Mouse (Mus musculus) granulocyte monocyte progenitor cell, adult 5-6 weeks (primary cell): ENCODE measurements around the gene B3galt6. TPM values are rescaled to one million over a fixed set of nuclear protein-coding genes. Genes with fewer than 3 reads are reported as not detected.

Experiments
- ATAC-seq: replicated peaks from 2 replicates; pipeline ENCODE4 v1.8.0; 2016; ENCODE audit warnings: mild to moderate bottlenecking, moderate TSS enrichment, inconsistent platforms; ENCODE audit not compliant: poor library complexity, severe bottlenecking
- total RNA-seq, 2 experiments: library from RNA; stranded (forward) in 1 of 2; stranded (reverse) in 1 of 2; fragments of 200-712, 200-1000 nt in 1 of 2; fragments of >200 nt in 1 of 2; fragmentation: Nextera tagmentation in 1 of 2; gene quantifications; 2 replicates each; pipeline ENCODE4 v1.2.3; 2014 to 2017

Gene B3galt6
- total RNA-seq, 2 experiments from 2014 or later = 6.6 to 10.3 TPM

DNA sequence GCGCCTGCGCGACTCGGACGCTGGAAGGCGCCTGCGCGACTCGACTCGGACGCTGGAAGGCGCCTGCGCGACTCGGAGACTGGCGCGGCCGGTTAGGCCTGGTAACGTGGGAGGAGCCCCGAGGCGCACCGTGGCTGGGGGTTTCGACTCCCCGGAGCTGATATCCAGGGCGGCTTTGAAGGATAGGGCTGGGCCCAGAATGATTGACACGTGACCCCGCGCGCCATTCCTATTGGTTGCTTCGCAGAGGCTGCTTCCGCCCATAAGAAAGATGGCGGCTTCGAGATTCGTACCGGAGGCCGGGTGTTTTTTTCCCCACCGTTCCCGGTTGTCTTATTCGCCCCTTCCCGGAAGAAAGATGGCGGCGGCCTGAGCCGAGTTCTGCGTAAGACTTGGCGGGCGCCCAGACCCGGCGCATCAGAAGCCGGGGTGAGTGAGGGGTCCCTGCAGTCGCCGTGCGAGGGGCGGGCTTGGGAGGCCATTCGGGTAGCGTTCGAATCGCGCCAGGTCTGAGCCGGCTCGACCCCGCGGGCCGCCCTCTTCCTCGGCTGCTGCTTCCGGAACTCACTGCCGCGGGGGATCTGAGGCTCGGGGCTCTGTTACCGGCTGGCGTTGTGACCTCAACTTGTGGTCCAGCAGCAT is 578 bp upstream of the B3galt6 start:
- ATAC-seq = peak; percentile 57

DNA sequence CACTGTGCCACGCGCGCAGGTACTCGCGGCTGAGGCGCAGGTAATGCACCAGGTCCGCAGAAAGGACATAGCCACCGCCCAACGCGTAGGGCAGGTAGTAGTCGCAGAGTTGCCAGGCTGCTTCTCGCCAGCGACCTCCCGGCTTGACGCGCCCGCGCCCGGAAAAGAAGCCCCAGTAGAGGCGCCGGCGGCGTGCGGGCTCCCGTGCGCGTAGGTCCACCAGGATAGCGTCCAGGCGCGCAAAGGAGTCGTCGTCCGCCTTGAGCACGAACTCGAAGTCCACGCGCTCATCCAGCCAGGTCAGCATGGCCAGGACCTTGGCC is 580 bp downstream of the B3galt6 start:
- ATAC-seq = no peak

DNA sequence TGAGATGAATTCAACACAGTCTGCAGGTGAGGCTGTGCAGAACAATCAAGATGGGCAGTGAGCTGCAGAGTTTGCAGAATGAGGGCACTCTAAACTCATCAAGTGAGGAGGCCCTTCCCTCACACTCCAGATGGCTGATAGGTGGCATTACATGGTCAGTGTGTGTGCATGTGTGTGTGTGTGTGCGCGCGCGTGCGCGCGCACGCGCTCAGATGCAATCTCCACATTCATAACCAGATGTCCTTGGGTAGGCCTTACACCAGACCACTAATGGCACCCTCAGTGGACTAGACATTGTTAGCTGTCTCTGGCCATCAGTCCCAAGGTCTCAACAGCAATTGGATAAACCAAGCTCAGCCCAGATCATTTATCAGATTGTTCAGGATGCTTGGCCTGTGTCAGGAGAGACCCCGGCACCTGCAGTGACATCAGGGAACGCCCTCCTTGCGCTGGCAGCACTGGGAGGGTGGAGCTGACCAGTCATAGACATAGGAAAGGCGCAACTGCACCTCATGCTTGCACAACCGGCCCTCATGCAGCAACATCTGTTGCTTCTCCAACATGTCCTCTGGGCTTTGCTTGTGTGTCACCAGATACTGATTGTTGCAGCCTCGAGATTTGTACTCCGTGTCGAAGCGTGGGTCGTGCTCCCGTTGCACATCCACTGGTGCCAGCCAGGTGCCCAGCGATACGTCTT is 1.1 kb downstream of the B3galt6 start:
- peak; percentile 63 for ATAC-seq

DNA sequence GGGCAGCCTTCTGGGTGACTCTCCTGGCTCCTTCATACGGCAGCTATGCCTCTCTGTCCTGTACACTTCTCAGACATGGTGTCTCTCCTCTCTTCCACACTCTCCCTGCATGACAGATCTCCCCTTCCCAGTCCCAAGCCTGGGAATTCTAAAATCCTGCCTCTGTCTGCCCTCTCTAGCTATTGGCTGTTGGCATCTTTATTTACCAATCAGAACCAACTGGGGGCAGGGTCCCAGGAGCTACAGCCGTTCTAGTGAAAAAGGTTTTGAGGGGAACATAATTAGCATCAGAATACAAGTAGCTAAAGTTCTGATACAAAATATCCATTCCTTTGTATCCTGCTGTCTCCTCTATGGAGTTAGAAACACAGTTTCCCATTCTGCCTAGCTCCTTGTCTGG is 8.7 kb downstream of the B3galt6 start:
- ATAC-seq = no peak

DNA sequence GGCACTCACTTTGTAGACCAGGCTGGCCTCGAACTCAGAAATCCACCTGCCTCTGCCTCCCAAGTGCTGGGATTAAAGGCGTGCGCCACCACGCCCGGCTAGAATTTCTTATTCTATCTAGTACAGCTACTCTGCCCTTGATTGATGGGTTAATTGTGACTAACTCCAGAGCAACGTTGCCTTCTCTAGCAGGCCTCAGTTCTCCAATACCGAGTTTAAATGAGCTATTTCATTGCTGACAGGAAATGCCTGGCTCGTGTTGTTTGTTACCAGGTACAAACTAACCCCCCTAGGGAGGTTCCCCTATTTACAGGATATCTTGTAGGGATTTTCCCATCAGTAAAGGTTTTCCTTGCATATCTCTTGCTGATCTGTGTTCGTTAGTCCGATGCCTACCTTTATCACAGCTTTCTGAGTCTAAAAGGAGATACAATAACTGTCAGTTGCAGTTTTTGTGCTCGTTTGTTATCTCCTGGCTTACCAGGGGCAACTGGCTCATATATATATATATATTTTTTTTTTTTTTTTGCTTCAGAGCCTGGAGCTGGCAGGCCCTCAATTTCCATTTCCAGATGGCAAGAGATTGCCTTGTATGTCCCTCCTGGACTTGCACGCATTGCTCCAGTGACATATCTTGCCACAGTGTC is 10.9 kb downstream of the B3galt6 start:
- ATAC-seq = no peak

DNA sequence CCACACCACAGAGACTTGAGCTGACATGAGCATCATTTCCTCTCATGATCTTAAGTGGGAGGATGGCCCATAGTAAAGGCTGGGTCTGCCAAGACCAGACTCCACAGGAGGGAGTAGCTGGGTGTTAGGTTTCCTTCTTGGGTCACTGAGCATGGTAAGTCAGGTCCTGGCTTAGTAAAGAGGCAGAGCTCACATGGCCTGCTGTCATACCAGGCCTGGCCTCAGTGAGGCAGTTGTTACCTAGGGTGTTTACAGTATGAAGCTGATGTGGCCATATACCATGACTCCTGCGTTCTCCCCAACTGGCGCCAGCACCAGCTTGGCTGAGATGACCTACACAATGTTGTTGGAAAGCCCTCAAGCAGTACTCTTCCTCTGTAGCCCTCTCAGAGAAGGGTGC is 19.2 kb downstream of the B3galt6 start:
- ATAC-seq = no peak

DNA sequence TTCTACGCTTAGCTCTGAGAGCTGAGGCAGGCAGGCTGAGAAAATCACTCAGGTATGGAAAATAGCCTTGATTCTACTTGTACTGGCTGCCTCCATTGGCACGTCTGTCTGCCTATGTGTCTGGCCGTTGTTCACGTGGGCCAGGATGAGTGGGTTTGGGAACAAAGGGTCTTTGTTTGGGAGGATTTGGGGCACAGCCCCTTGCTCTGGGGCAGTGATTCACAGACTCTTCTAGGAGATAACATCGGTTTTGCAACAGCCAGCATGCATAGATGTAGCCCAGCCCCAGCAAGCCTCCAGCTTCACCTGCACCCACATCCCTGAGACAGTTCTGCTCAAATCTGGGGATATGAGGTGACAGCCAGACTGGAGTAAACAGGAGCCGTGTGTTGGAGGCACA is 19.8 kb downstream of the B3galt6 start:
- ATAC-seq = no peak

DNA sequence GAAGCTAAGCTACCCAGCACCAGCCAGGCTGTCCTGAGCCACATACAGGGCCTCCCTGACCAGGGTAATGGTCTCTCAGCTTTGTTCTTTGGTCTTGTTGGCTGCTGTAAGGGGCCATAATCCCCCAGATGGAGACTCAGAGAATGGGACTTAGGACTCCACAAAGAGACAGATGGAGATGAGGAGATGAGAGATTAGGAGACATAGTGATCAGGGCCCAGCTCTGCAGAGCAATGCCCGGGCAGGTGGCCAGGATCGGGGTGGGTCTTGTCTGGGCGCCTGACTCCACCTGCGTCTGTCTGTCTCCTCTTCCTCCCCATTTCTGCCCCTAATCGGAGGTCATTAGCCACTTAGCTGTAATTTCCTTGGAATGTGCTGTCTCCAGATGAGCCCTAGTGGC is 22.2 kb downstream of the B3galt6 start:
- ATAC-seq = no peak

DNA sequence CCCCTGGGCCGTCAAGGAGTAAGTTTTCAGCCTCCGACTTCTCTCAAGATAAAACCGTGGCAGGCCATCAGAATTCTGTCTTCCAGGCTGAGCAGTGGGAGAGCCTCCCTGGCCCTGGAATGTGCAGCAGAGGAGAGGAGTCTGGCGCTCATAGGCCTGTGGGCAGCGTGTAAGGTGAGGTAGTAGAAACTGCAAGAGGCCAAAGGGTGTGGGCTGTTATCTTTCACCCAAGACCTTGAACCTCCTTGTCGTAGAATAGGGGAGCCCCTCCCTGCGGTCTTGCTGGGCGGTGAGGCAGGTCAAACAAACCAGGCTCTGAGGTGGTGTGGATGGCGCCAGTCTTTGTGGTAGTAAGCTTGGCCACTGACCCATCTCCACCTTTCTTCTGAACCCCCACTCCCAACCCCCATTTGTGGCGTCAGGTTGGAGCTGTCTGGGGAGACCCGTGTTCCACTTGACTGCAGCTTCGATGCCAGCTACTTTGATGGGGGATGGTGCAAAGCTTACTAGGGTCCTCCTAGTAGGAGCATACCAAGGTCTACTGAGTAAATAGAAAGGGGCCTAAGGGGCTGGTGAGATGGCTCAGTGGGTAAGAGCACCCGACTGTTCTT is 23.3 kb downstream of the B3galt6 start:
- ATAC-seq = no peak

DNA sequence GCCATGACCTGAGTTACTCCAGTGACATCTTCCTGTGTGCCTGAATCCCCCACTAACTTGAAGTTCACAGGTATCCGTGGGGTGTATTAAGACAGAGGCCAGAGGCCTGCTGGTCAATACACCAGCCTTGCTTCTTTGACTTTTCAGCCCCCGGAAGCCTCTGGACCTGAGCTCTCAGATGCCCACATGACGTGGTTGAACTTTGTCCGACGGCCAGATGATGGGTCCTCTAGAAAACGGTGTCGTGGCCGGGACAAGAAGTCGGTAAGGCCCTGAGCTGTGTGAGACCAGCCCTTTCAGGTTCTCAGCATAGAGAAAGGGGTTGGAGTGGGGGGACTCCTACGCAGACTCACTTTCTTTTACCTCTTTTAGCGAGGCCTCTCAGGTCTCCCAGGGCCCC is 28.1 kb downstream of the B3galt6 start:
- ATAC-seq = no peak

DNA sequence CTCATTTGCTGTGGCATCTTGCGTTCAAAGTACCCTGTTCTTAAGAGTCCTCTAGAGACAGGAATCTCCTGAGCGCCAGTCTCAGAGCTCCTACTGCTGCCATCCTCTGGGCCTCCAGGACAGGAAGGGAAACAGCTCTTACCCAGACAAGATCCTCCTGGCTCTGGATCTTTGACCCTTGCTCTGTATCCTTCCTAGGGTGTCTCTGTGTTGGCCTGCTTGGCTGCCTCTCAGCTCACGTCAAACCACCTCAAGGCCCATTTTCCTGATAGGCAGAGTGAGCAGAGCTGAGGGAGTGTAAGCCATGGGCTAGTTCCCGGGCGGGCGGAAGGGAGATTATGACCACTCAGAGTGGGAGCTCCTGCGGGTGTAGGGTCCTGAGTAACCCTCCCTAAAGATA is 29.3 kb downstream of the B3galt6 start:
- no peak for ATAC-seq

DNA sequence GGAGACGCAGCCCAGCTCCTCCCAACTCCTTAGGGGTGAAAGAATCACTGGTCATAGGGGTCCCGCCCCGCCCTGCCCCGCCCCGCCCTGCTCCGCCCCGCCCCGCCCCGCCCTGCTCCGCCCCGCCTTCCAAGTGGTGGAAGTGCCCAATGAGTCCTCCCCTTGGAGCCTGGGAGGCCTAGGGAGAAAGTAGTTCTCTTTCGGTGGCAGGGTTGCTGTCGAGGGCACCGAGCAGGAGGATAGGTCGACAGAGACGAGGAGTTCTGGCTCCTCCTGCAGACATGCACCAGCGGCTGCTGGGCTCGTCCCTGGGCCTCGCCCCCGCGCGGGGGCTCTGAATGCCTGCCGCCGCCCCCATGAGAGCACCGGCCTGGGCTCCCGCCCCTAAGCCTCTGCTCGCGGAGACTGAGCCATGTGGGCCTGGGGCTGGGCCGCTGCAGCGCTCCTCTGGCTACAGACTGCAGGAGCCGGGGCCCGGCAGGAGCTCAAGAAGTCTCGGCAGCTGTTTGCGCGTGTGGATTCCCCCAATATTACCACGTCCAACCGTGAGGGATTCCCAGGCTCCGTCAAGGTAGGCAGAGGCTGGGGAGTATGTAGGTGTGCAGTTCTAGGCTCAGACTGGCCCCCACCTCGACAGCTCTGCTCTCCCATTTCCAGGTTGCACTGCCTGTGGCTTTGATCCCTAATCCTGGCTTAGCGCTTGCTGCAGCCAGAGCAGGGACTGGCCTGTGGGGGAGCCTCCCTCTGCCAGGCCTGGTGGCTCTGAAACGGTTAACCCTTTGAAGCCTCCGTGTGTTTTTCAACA is 30.1 kb downstream of the B3galt6 start, which contains the start of gene C1qtnf12:
TSS of gene C1qtnf12 (plus strand) at position 152 of the 805 bp plus-strand sequence.
- peak; percentile 89 for ATAC-seq

DNA sequence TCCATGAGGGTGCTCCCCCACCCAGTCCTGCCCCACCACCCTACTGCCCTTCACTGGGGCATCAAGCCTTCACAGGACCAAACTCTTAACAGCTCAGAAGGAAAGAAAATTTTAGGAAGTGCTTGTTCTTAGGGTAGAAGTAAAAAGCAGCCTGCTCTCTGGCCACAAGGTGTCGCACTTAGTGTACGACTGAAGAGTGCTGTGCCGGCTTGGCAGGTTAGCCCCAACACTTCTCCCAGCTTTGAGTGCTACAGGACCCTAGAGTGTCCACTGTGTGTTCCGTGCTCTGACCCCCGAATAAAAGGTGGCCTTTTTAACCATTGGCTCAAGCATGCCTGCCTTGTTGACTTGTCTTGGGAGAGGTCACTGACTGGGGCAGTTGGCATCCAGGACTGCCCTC is 33.2 kb downstream of the B3galt6 start:
- ATAC-seq = peak; percentile 57

DNA sequence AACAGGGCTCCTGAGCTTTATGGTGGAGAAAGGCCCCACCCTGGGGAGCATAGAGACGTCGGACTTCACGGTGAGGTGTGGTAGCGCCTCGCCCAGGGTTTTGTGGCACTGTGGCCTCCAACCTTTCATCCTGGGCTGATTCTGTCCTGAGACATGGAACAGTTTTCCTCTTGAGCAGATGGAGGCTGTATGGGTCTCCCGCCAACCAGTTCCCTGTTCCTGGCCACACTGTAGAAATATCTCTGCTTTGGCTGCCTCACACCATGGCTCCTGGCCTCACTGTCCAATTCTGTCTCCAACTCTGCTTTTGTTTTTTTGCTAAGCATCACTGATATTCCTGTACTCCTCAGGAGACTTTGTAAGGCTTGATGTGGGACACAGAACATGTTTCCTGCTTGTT is 37.0 kb downstream of the B3galt6 start:
- no peak for ATAC-seq

DNA sequence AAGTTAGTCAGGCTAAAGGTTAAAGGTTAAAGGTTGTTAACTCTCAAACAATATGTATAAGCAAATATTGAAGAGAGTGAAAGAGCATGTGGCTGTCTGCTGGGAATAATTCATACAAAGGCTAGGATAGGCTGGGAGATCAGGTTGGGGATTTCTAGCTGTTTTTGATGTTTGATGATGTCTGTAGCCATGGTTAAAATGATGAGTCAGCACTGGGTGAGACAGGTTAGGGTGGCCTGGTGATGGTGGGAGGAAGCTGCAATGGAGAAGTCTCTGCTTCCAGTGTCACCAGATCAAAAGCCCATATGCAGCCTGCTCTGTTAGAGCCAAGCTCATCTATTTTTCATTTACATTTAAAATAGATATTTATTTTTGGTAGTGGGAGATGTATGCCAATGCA is 45.4 kb downstream of the B3galt6 start:
- ATAC-seq = no peak

DNA sequence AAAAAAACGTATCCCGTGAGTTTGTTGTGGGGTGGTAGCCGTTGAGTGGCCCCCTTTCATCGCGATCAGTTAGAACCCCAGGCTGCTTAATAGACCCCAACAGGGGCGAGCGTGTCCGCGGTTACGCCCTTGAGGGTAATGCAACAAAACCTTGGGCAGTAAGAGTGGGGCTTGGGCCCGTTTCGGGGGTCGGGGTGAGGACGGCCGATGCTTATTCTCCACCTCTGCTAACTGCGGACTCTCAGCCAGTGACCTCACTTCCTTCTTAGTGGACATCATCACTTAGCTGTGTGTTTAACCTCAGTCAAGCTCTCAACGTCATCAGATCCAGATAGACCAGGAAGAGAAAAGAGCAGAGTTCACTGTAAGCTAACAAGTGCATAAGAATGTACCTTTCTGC is 48.2 kb downstream of the B3galt6 start:
- ATAC-seq = peak; percentile 69

DNA sequence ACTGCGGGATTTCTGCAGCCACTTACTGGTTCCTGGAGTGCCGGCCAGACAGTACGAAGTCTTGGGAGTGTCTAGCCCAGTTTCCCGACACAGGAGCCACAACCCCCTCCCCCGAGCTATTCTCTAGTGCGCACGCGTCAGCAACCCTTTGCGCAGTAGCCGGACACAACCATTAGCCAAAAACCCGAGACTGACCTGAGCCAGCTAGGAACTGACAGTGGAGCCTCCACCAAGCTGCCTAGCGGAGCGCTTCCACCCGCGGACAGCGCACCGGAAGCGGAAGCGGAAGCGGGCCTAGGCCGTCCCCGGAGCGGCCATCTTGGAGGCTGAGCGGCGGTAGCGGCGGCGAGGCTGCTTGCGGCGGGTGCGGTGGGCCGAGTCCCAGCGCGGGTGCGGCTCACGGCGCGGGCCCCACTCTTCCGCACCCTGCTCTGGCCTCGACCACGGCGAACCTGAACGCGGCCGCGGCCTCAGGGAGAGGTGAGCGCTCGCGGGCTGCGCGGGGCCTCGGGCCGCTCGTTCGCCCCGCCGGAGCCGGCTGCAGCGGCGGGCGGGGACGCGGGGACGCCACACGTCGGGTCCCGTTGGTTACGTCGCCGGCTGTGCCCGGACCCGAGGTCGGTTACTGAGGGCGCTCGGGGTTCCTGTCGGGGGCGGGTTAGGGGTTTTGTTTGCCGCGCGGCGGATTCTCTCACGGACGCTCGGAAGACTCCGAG is 48.8 kb downstream of the B3galt6 start, which contains the start of gene Ube2j2:
TSS of gene Ube2j2 (plus strand) at position 298 of the 716 bp plus-strand sequence.
- peak; percentile 89 for ATAC-seq

DNA sequence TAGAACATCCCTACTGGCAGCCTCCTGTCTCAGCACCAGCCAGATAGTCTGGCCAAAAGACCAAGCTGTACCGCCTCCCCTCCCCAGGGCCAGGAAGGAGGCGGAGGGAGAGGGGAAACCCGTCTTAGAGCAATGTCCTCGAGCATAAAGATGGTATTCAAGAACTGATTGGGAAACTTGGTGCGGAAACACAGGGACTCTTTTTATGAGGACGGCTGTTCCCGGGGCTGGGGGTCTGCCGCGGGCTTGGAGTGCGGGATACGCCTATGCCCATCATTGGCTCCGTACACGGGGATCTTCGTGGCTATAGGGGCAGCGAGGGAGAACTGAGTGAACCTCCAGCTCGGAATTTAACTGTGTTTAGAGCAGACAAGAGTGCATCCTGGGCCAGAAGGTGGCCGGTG is 49.4 kb downstream of the B3galt6 start:
- ATAC-seq = peak; percentile 15
